Mouse (Mus musculus): ENCODE data around the gene Scamp3. TPM values are rescaled to one million over a fixed set of nuclear protein-coding genes. Genes with fewer than 3 reads are reported as not detected.

The Scamp3 gene
- polyA plus RNA-seq, 1 experiment from 2014 or later, result 82.8 TPM

- no peaks in the 10 kb centered on the region for H3K27me3 ChIP-seq (ENCODE audit: control insufficient read depth, insufficient read depth, low read length)
- ATAC-seq (replicated peaks; ENCODE audit: insufficient number of reproducible peaks, low FRiP score, low TSS enrichment), result no peak
- no peaks in the 10 kb centered on the region for H3K36me3 ChIP-seq (ENCODE audit: control insufficient read depth, insufficient read depth, low read length)
- no peak overlapping the region for H3K9ac ChIP-seq (ENCODE audit: low read depth, low read length)
- H3K27ac ChIP-seq (ENCODE audit: low read depth, low read length), result no peak overlapping the region
- no peak overlapping the region for H3K4me2 ChIP-seq
- 25% methylated on average over 8 of the region's 8 CpGs for WGBS (ENCODE audit: insufficient replicate concordance)
- H3K4me3 ChIP-seq (ENCODE audit: low read depth, low read length), result no peak overlapping the region
- H3K4me1 ChIP-seq (ENCODE audit: control insufficient read depth, insufficient read depth, low read length), result peaks cover 19% of the 10 kb centered on the region
- H3K9me3 ChIP-seq (replicated peaks; ENCODE audit: control insufficient read depth, low read length), result no peaks in the 10 kb centered on the region
These were observed 42.3 kb downstream of the Scamp3 start for GRCm38 (mm10) chr3:89219546-89219945.

- WGBS (ENCODE audit: insufficient replicate concordance), result 78% methylated on average over 5 of the region's 5 CpGs
These were observed 43.9 kb downstream of the Scamp3 start for GRCm38 (mm10) chr3:89221167-89221566.

GRCm38 (mm10) chr3:89224796-89225195, 47.5 kb downstream of the Scamp3 start:
- no peak overlapping the region for H3K27ac ChIP-seq (ENCODE audit: low read depth, low read length)
- ATAC-seq (replicated peaks; ENCODE audit: insufficient number of reproducible peaks, low FRiP score, low TSS enrichment), result no peak
- H3K9me3 ChIP-seq (replicated peaks; ENCODE audit: control insufficient read depth, low read length), result no peaks in the 10 kb centered on the region
- H3K4me2 ChIP-seq, result no peak overlapping the region
- no peak overlapping the region for H3K4me3 ChIP-seq (ENCODE audit: low read depth, low read length)
- H3K9ac ChIP-seq (ENCODE audit: low read depth, low read length), result no peak overlapping the region
- no peaks in the 10 kb centered on the region for H3K36me3 ChIP-seq (ENCODE audit: control insufficient read depth, insufficient read depth, low read length)
- H3K27me3 ChIP-seq (ENCODE audit: control insufficient read depth, insufficient read depth, low read length), result peaks cover 25% of the 10 kb centered on the region
- peaks cover 9% of the 10 kb centered on the region; the same call in 1 of the 2 replicates for H3K4me1 ChIP-seq (ENCODE audit: control insufficient read depth, insufficient read depth, low read length)
- WGBS (ENCODE audit: insufficient replicate concordance), result 73% methylated on average over 11 of the region's 11 CpGs

More at GRCm38 (mm10) chr3:89221167-89221566, 43.9 kb downstream of the Scamp3 start:
- no peaks in the 10 kb centered on the region for H3K36me3 ChIP-seq (ENCODE audit: control insufficient read depth, insufficient read depth, low read length)
- ATAC-seq (replicated peaks; ENCODE audit: insufficient number of reproducible peaks, low FRiP score, low TSS enrichment), result no peak
- no peak overlapping the region for H3K27ac ChIP-seq (ENCODE audit: low read depth, low read length)
- no peak overlapping the region for H3K4me3 ChIP-seq (ENCODE audit: low read depth, low read length)
- 0 out of 2 replicates have a peak, but pooled peaks cover 4% of the 10 kb centered on the region for H3K4me1 ChIP-seq (ENCODE audit: control insufficient read depth, insufficient read depth, low read length)
- H3K27me3 ChIP-seq (ENCODE audit: control insufficient read depth, insufficient read depth, low read length), result peaks cover 13% of the 10 kb centered on the region
- H3K9me3 ChIP-seq (replicated peaks; ENCODE audit: control insufficient read depth, low read length), result no peaks in the 10 kb centered on the region
- H3K4me2 ChIP-seq, result no peak overlapping the region
- H3K9ac ChIP-seq (ENCODE audit: low read depth, low read length), result no peak overlapping the region

- Histone ChIP-seq H3K9me3 (replicated peaks; ENCODE audit: control insufficient read depth, low read length) (no peaks in the 10 kb centered on the region), H3K27ac (ENCODE audit: low read depth, low read length) (no peak overlapping the region), H3K9ac (ENCODE audit: low read depth, low read length) (no peak overlapping the region), H3K27me3 (ENCODE audit: control insufficient read depth, insufficient read depth, low read length) (peaks cover 30% of the 10 kb centered on the region), H3K4me3 (ENCODE audit: low read depth, low read length) (no peak overlapping the region), H3K36me3 (ENCODE audit: control insufficient read depth, insufficient read depth, low read length) (no peaks in the 10 kb centered on the region), H3K4me1 (ENCODE audit: control insufficient read depth, insufficient read depth, low read length) (peaks cover 9% of the 10 kb centered on the region; the same call in 1 of the 2 replicates), H3K4me2 (no peak overlapping the region)
- 60% methylated on average over 12 of the region's 12 CpGs for WGBS (ENCODE audit: insufficient replicate concordance)
- ATAC-seq (replicated peaks; ENCODE audit: insufficient number of reproducible peaks, low FRiP score, low TSS enrichment), result no peak
These were observed 48.1 kb downstream of the Scamp3 start for GRCm38 (mm10) chr3:89225321-89225815.

- Histone ChIP-seq H3K4me2 (no peak overlapping the region; the same call in 1 of the 2 replicates), H3K27me3 (ENCODE audit: control insufficient read depth, insufficient read depth, low read length) (peaks cover 35% of the 10 kb centered on the region), H3K27ac (ENCODE audit: low read depth, low read length) (0 out of 2 replicates have a peak overlapping the region, but pooled peaks have one; percentile 2), H3K4me3 (ENCODE audit: low read depth, low read length) (0 out of 2 replicates have a peak overlapping the region, but pooled peaks have one; percentile 49), H3K36me3 (ENCODE audit: control insufficient read depth, insufficient read depth, low read length) (no peaks in the 10 kb centered on the region), H3K9me3 (replicated peaks; ENCODE audit: control insufficient read depth, low read length) (no peaks in the 10 kb centered on the region), H3K9ac (ENCODE audit: low read depth, low read length) (no peak overlapping the region), H3K4me1 (ENCODE audit: control insufficient read depth, insufficient read depth, low read length) (peaks cover 9% of the 10 kb centered on the region; the same call in 1 of the 2 replicates)
- ATAC-seq (replicated peaks; ENCODE audit: insufficient number of reproducible peaks, low FRiP score, low TSS enrichment), result no peak
- WGBS (ENCODE audit: insufficient replicate concordance), result 45% methylated on average over 4 of the region's 4 CpGs
These were observed 48.6 kb downstream of the Scamp3 start for GRCm38 (mm10) chr3:89225918-89226317.

DNA sequence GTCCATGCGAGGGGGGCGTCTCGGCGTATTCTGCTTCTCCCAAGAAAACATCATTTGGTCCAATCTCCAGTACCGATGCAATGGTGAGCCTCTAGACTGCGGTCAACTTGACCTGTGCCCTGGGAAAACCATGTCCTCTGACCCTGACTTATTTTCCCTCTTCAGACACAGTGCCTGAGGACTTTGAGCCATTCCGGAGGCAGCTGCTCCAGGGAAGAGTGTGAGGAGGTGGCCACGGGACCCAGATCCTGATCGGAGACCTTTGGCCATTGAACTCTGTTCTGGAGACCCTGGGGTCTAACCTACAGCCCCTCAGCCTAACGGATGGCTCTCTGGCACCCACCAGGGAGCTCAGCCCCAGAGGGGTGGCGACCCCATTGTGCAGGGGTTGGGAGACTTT, 49.1 kb downstream of the Scamp3 start:
- Histone ChIP-seq H3K4me1 (ENCODE audit: control insufficient read depth, insufficient read depth, low read length) (peaks cover 9% of the 10 kb centered on the region; the same call in 1 of the 2 replicates), H3K36me3 (ENCODE audit: control insufficient read depth, insufficient read depth, low read length) (no peaks in the 10 kb centered on the region), H3K4me2 (peak overlapping the region; percentile 73), H3K27me3 (ENCODE audit: control insufficient read depth, insufficient read depth, low read length) (peaks cover 37% of the 10 kb centered on the region), H3K9ac (ENCODE audit: low read depth, low read length) (no peak overlapping the region), H3K27ac (ENCODE audit: low read depth, low read length) (0 out of 2 replicates have a peak overlapping the region, but pooled peaks have one; percentile 2), H3K4me3 (ENCODE audit: low read depth, low read length) (peak overlapping the region; percentile 49; the same call in 1 of the 2 replicates), H3K9me3 (replicated peaks; ENCODE audit: control insufficient read depth, low read length) (no peaks in the 10 kb centered on the region)
- no peak for ATAC-seq (replicated peaks; ENCODE audit: insufficient number of reproducible peaks, low FRiP score, low TSS enrichment)
- WGBS (ENCODE audit: insufficient replicate concordance), result 46% methylated on average over 11 of the region's 11 CpGs

- Histone ChIP-seq H3K9ac (ENCODE audit: low read depth, low read length) (peak within 1 kb of the TSS; percentile 58; the same call in 1 of the 2 replicates), H3K27ac (ENCODE audit: low read depth, low read length) (0 out of 2 replicates have a peak within 1 kb of the TSS, but pooled peaks have one; percentile 22), H3K4me3 (ENCODE audit: low read depth, low read length) (peak within 1 kb of the TSS; percentile 49), H3K4me1 (ENCODE audit: control insufficient read depth, insufficient read depth, low read length) (peaks cover 9% of the 10 kb centered on the region; the same call in 1 of the 2 replicates), H3K4me2 (peak within 1 kb of the TSS; percentile 73), H3K27me3 (ENCODE audit: control insufficient read depth, insufficient read depth, low read length) (peaks cover 37% of the 10 kb centered on the region), H3K36me3 (ENCODE audit: control insufficient read depth, insufficient read depth, low read length) (no peaks in the 10 kb centered on the region), H3K9me3 (replicated peaks; ENCODE audit: control insufficient read depth, low read length) (no peaks in the 10 kb centered on the region)
- ATAC-seq (replicated peaks; ENCODE audit: insufficient number of reproducible peaks, low FRiP score, low TSS enrichment), result no peak
- WGBS (ENCODE audit: insufficient replicate concordance), result 7% methylated on average over 21 of the region's 21 CpGs
These were observed 49.6 kb downstream of the Scamp3 start, which contains the start of gene Mtx1 for GRCm38 (mm10) chr3:89226900-89227299. Gene Mtx1 (minus strand): TSS chr3:89227088.

GRCm38 (mm10) chr3:89227307-89228179, 50.3 kb downstream of the Scamp3 start:
- Histone ChIP-seq H3K4me3 (ENCODE audit: low read depth, low read length) (peak overlapping the region; percentile 49), H3K4me2 (peak overlapping the region; percentile 73), H3K9ac (ENCODE audit: low read depth, low read length) (peak overlapping the region; percentile 58; the same call in 1 of the 2 replicates), H3K27ac (ENCODE audit: low read depth, low read length) (0 out of 2 replicates have a peak overlapping the region, but pooled peaks have one; percentile 22), H3K4me1 (ENCODE audit: control insufficient read depth, insufficient read depth, low read length) (peaks cover 9% of the 10 kb centered on the region; the same call in 1 of the 2 replicates), H3K36me3 (ENCODE audit: control insufficient read depth, insufficient read depth, low read length) (no peaks in the 10 kb centered on the region), H3K9me3 (replicated peaks; ENCODE audit: control insufficient read depth, low read length) (no peaks in the 10 kb centered on the region), H3K27me3 (ENCODE audit: control insufficient read depth, insufficient read depth, low read length) (peaks cover 37% of the 10 kb centered on the region)
- WGBS (ENCODE audit: insufficient replicate concordance), result 4% methylated on average over 40 of the region's 41 CpGs
- peak; percentile 65 for ATAC-seq (replicated peaks; ENCODE audit: insufficient number of reproducible peaks, low FRiP score, low TSS enrichment)
